Mouse (Mus musculus) lung, embryonic 14.5 days (tissue): ENCODE measurements around the gene Ola1. TPM values are rescaled to one million over a fixed set of nuclear protein-coding genes. Genes with fewer than 3 reads are reported as not detected.

Experiments
- ATAC-seq: fragments of 200-750 bp; cut with Nextera tagmentation; 2 replicates; pipeline ENCODE4 v1.8.0; 2017; ENCODE audit warnings: mild to moderate bottlenecking, moderate TSS enrichment, moderate library complexity; ENCODE audit not compliant: insufficient read depth
- DNase-seq: peaks from one replicate; pipeline ENCODE4 v3.0.0-alpha.2; 2015
- H3K27ac ChIP-seq: fragments of 300-500 bp; sonication (generic); 2 replicates; pipeline ENCODE4 v1.5.1; 2014; ENCODE audit warnings: low read depth, mild to moderate bottlenecking, moderate library complexity
- H3K27me3 ChIP-seq: fragments of 300-500 bp; sonication (generic); 2 replicates; pipeline ENCODE4 v1.6.1; 2014; ENCODE audit warnings: low read length, control low read depth; ENCODE audit not compliant: insufficient read depth
- H3K36me3 ChIP-seq: fragments of 300-500 bp; sonication (generic); 2 replicates; pipeline ENCODE4 v1.6.1; 2014; ENCODE audit warnings: control low read depth; ENCODE audit not compliant: insufficient read depth
- H3K4me1 ChIP-seq: fragments of 300-500 bp; sonication (generic); 2 replicates; pipeline ENCODE4 v1.6.1; 2014; ENCODE audit warnings: antibody characterized with exemption, control low read depth; ENCODE audit not compliant: insufficient read depth
- H3K4me2 ChIP-seq: fragments of 300-500 bp; sonication (generic); 2 replicates; pipeline ENCODE4 v1.6.1; 2014; ENCODE audit warnings: mild to moderate bottlenecking
- H3K4me3 ChIP-seq: fragments of 300-500 bp; sonication (generic); 2 replicates; pipeline ENCODE4 v1.5.1; 2014; ENCODE audit warnings: low read depth, low read length
- H3K9ac ChIP-seq: fragments of 300-500 bp; sonication (generic); 2 replicates; pipeline ENCODE4 v1.6.1; 2014
- H3K9me3 ChIP-seq: fragments of 300-500 bp; sonication (generic); 2 replicates; pipeline ENCODE4 v1.6.1; 2016; ENCODE audit warnings: low read depth, low read length, control low read depth
- CTCF ChIP-seq: IDR thresholded peaks from 2 replicates; pipeline ENCODE4 v1.5.1; 2016; ENCODE audit warnings: antibody characterized with exemption, low read depth
- WGBS: fragments of 180-500 bp; shearing (Covaris S2); extraction: QIAGEN DNeasy Blood & Tissue Kit; methylation state at CpG from one replicate; pipeline ENCODE4 v1.1.7; 2014; 5-methylcytosine and 5-hydroxymethylcytosine counted together
- polyA plus RNA-seq: library from polyadenylated mRNA; unstranded; fragments of >200 nt; fragmentation: Nextera tagmentation; extraction: Ambion mirVana; gene quantifications from 2 replicates; pipeline ENCODE4 v1.2.1, GENCODE M21; 2014

The Ola1 gene
- polyA plus RNA-seq, 1 experiment from 2014 or later = 79.2 TPM

- Histone ChIP-seq H3K4me1 (peaks cover 6% of the 10 kb centered on the region; the same call in 1 of the 2 replicates), H3K27ac (no peak overlapping the region), H3K4me2 (peak overlapping the region; percentile 89), H3K9me3 (no peaks in the 10 kb centered on the region), H3K27me3 (peaks cover 63% of the 10 kb centered on the region), H3K4me3 (peak overlapping the region; percentile 43), H3K36me3 (no peaks in the 10 kb centered on the region), H3K9ac (peak overlapping the region; percentile 46)
- TF ChIP-seq CTCF = no peak
- 1% methylated on average over 38 of the region's 38 CpGs for WGBS
- peak; percentile 77 for DNase-seq
- peak; percentile 50; the same call in 1 of the 2 replicates for ATAC-seq
These were observed 45.3 kb upstream of the Ola1 start for GRCm38 (mm10) chr2:73263794-73264610.

- peak overlapping the region; percentile 46 for H3K9ac ChIP-seq
- TF ChIP-seq CTCF = no peak
- no peak overlapping the region for H3K27ac ChIP-seq
- H3K4me1 ChIP-seq = peaks cover 6% of the 10 kb centered on the region; the same call in 1 of the 2 replicates
- no peaks in the 10 kb centered on the region for H3K9me3 ChIP-seq
- H3K36me3 ChIP-seq = no peaks in the 10 kb centered on the region
- ATAC-seq (peak; percentile 18; the same call in 1 of the 2 replicates), DNase-seq (peak; percentile 80)
- H3K27me3 ChIP-seq = peaks cover 56% of the 10 kb centered on the region
- peak overlapping the region; percentile 89 for H3K4me2 ChIP-seq
- H3K4me3 ChIP-seq = peak overlapping the region; percentile 43
- 4% methylated on average over 16 of the region's 16 CpGs for WGBS
These were observed 44.5 kb upstream of the Ola1 start for GRCm38 (mm10) chr2:73263172-73263765.

- 73% methylated on average over 4 of the region's 4 CpGs for WGBS
- Histone ChIP-seq H3K27me3 (no peaks in the 10 kb centered on the region), H3K27ac (no peak overlapping the region), H3K36me3 (no peaks in the 10 kb centered on the region), H3K4me2 (no peak overlapping the region), H3K4me3 (no peak overlapping the region), H3K4me1 (no peaks in the 10 kb centered on the region), H3K9ac (no peak overlapping the region), H3K9me3 (no peaks in the 10 kb centered on the region)
- ATAC-seq (no peak), DNase-seq (no peak)
- no peak for TF ChIP-seq CTCF
These were observed 30.0 kb upstream of the Ola1 start for GRCm38 (mm10) chr2:73248701-73249100.

GRCm38 (mm10) chr2:73241299-73241698 is 22.6 kb upstream of the Ola1 start:
- DNase-seq (no peak), ATAC-seq (no peak)
- no peak for TF ChIP-seq CTCF
- no peaks in the 10 kb centered on the region for H3K27me3 ChIP-seq
- no peak overlapping the region for H3K9ac ChIP-seq
- no peaks in the 10 kb centered on the region for H3K9me3 ChIP-seq
- H3K4me1 ChIP-seq = no peaks in the 10 kb centered on the region
- no peak overlapping the region for H3K4me2 ChIP-seq
- no peaks in the 10 kb centered on the region for H3K36me3 ChIP-seq
- no peak overlapping the region for H3K4me3 ChIP-seq
- H3K27ac ChIP-seq = no peak overlapping the region
- WGBS = 66% methylated on average over 4 of the region's 4 CpGs

GRCm38 (mm10) chr2:73231081-73231480 is 12.4 kb upstream of the Ola1 start:
- Histone ChIP-seq H3K36me3 (no peaks in the 10 kb centered on the region), H3K9me3 (no peaks in the 10 kb centered on the region), H3K9ac (no peak overlapping the region), H3K4me3 (no peak overlapping the region), H3K27ac (no peak overlapping the region), H3K4me1 (no peaks in the 10 kb centered on the region), H3K4me2 (no peak overlapping the region), H3K27me3 (no peaks in the 10 kb centered on the region)
- 58% methylated on average over 3 of the region's 3 CpGs for WGBS
- DNase-seq (no peak), ATAC-seq (no peak)
- TF ChIP-seq CTCF = no peak

GRCm38 (mm10) chr2:73213871-73214659 is 4.7 kb downstream of the Ola1 start:
- Histone ChIP-seq H3K9ac (peak overlapping the region; percentile 75), H3K36me3 (peaks cover 18% of the 10 kb centered on the region)
- no peak for TF ChIP-seq CTCF

More at GRCm38 (mm10) chr2:73213871-73214659, 4.7 kb downstream of the Ola1 start:
- ATAC-seq = peak; percentile 97
- H3K27ac ChIP-seq = peak overlapping the region; percentile 46; the same call in 1 of the 2 replicates
- no peaks in the 10 kb centered on the region for H3K27me3 ChIP-seq
- WGBS = under 1% methylated on average over 67 of the region's 68 CpGs
- peak; percentile 97 for DNase-seq
- no peaks in the 10 kb centered on the region for H3K9me3 ChIP-seq
- peak overlapping the region; percentile 86 for H3K4me3 ChIP-seq
- H3K4me1 ChIP-seq = 0 out of 2 replicates have a peak, but pooled peaks cover 6% of the 10 kb centered on the region
- peak overlapping the region; percentile 89 for H3K4me2 ChIP-seq
